Mouse (Mus musculus): Measurements from ENCODE around the gene 1700020L24Rik. TPM values are rescaled to one million over a fixed set of nuclear protein-coding genes. Genes with fewer than 3 reads are reported as not detected.

Gene 1700020L24Rik
- polyA plus RNA-seq, 1 experiment from 2014 or later = 0.68 TPM

- Histone ChIP-seq H3K9me3 (ENCODE audit: control insufficient read depth, low read length) (no peaks in the 10 kb centered on the region), H3K27me3 (ENCODE audit: control insufficient read depth, insufficient read depth, low read length) (no peaks in the 10 kb centered on the region), H3K27ac (replicated peaks) (no peak overlapping the region), H3K4me2 (replicated peaks; ENCODE audit: low read depth) (no peak overlapping the region), H3K36me3 (ENCODE audit: control insufficient read depth, insufficient read depth, low read length) (peaks cover 9% of the 10 kb centered on the region; the same call in 1 of the 2 replicates), H3K9ac (ENCODE audit: low read length) (no peak overlapping the region), H3K4me3 (ENCODE audit: low read depth, low read length) (no peak overlapping the region), H3K4me1 (replicated peaks; ENCODE audit: control insufficient read depth, insufficient read depth) (no peaks in the 10 kb centered on the region)
- 55% methylated on average over 3 of the region's 3 CpGs for WGBS
- DNase-seq (ENCODE audit: low spot score) (no peak), ATAC-seq (ENCODE audit: low FRiP score, low TSS enrichment) (no peak)
- TF ChIP-seq CTCF (IDR thresholded peaks at IDR 0.05; ENCODE audit: low read depth) (no peak), EP300 (optimal IDR thresholded peaks at IDR 0.05) (no peak)
These were observed 31.1 kb upstream of the 1700020L24Rik start for GRCm38 (mm10) chr11:83406391-83406790.

GRCm38 (mm10) chr11:83408242-83408641 is 29.2 kb upstream of the 1700020L24Rik start:
- DNase-seq (ENCODE audit: low spot score) (no peak), ATAC-seq (ENCODE audit: low FRiP score, low TSS enrichment) (no peak)
- 35% methylated on average over 8 of the region's 8 CpGs for WGBS
- peaks cover 9% of the 10 kb centered on the region; the same call in 1 of the 2 replicates for H3K36me3 ChIP-seq (ENCODE audit: control insufficient read depth, insufficient read depth, low read length)
- H3K4me1 ChIP-seq (replicated peaks; ENCODE audit: control insufficient read depth, insufficient read depth) = no peaks in the 10 kb centered on the region
- H3K27ac ChIP-seq (replicated peaks) = no peak overlapping the region
- H3K4me2 ChIP-seq (replicated peaks; ENCODE audit: low read depth) = no peak overlapping the region
- no peaks in the 10 kb centered on the region for H3K27me3 ChIP-seq (ENCODE audit: control insufficient read depth, insufficient read depth, low read length)
- H3K4me3 ChIP-seq (ENCODE audit: low read depth, low read length) = no peak overlapping the region
- H3K9me3 ChIP-seq (ENCODE audit: control insufficient read depth, low read length) = no peaks in the 10 kb centered on the region
- no peak overlapping the region for H3K9ac ChIP-seq (ENCODE audit: low read length)
- TF ChIP-seq EP300 (optimal IDR thresholded peaks at IDR 0.05) (no peak), CTCF (IDR thresholded peaks at IDR 0.05; ENCODE audit: low read depth) (no peak)

DNA sequence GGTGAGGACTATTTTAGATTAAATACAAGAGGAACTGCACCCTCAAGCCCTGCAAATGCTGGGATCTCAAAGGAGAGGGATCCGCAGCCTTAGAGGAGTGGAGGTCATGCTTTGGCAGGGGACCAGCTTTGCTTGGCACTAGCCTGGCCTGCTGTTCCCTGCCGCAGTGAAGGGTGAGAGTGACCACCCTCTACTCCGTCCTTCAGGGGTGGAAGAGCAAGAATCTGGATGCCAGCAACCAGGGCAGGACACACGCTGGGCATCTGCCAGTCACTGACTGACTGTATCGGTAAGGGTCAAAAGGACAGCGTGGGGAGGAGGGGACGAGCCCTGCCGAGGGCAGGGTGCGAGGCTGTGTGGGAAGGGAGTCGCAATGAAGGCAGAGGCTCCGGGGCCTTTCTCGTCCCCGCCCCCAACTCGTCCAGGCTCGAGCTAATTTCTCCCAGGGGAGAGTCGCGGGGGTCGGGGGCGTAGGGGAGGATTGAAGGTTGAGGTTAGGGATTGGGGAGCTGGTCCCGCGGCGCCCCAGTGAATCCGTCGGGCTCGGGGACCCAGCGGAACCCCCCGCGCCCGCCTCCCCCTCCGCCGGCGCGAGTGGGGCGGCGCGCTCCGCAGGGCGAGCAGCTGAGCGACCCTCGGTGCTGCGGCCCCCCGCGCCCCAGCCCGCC is 28.3 kb upstream of the 1700020L24Rik start, which contains the start of gene Rasl10b:
TSS of gene Rasl10b (plus strand) at position 51 of the 668 bp plus-strand sequence.
- H3K4me2 ChIP-seq (replicated peaks; ENCODE audit: low read depth) = peak within 1 kb of the TSS; percentile 86
- H3K27ac ChIP-seq (replicated peaks) = no peak within 1 kb of the TSS
- H3K9me3 ChIP-seq (ENCODE audit: control insufficient read depth, low read length) = no peaks in the 10 kb centered on the region
- H3K4me3 ChIP-seq (ENCODE audit: low read depth, low read length) = peak within 1 kb of the TSS; percentile 54
- no peaks in the 10 kb centered on the region for H3K27me3 ChIP-seq (ENCODE audit: control insufficient read depth, insufficient read depth, low read length)
- under 1% methylated on average over 16 of the region's 44 CpGs for WGBS
- no peaks in the 10 kb centered on the region for H3K4me1 ChIP-seq (replicated peaks; ENCODE audit: control insufficient read depth, insufficient read depth)
- H3K9ac ChIP-seq (ENCODE audit: low read length) = peak within 1 kb of the TSS; percentile 56
- DNase-seq (ENCODE audit: low spot score) (peak; percentile 24), ATAC-seq (ENCODE audit: low FRiP score, low TSS enrichment) (peak; percentile 56)
- no peaks in the 10 kb centered on the region for H3K36me3 ChIP-seq (ENCODE audit: control insufficient read depth, insufficient read depth, low read length)
- TF ChIP-seq EP300 (optimal IDR thresholded peaks at IDR 0.05) (no peak), CTCF (IDR thresholded peaks at IDR 0.05; ENCODE audit: low read depth) (no peak)

DNA sequence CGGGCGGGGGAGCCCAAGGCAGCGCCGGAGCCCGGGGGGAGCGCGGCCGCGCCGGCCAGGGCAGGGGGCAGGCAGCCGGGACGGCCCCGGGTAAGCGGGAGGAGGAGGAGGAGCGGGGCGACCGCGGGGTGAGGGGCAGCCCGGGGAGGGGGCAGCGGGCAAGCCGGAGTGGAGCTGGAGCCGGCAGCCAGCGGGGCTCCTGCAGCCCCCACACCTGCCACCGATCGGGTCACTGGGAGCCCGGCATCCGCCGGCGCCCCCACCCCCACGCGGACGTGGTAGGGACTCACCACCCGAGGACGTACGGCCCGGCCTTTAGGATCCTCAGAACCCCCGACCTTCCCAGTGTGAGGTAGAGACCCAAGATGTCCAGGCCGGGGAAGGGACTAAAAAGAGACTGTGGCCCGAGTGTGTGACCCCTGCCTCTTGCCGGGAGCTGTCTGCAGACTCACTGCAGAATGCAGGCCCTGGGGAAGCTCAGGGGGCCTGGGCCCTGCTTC is 27.6 kb upstream of the 1700020L24Rik start:
- WGBS = 3% methylated on average over 17 of the region's 40 CpGs
- Histone ChIP-seq H3K9ac (ENCODE audit: low read length) (peak overlapping the region; percentile 56), H3K36me3 (ENCODE audit: control insufficient read depth, insufficient read depth, low read length) (no peaks in the 10 kb centered on the region), H3K4me1 (replicated peaks; ENCODE audit: control insufficient read depth, insufficient read depth) (no peaks in the 10 kb centered on the region), H3K4me3 (ENCODE audit: low read depth, low read length) (peak overlapping the region; percentile 54), H3K27me3 (ENCODE audit: control insufficient read depth, insufficient read depth, low read length) (no peaks in the 10 kb centered on the region), H3K9me3 (ENCODE audit: control insufficient read depth, low read length) (no peaks in the 10 kb centered on the region), H3K27ac (replicated peaks) (no peak overlapping the region), H3K4me2 (replicated peaks; ENCODE audit: low read depth) (peak overlapping the region; percentile 86)
- no peak for TF ChIP-seq EP300 (optimal IDR thresholded peaks at IDR 0.05)
- no peak for TF ChIP-seq CTCF (IDR thresholded peaks at IDR 0.05; ENCODE audit: low read depth)
- peak; percentile 30; the same call in 1 of the 2 replicates for ATAC-seq (ENCODE audit: low FRiP score, low TSS enrichment)
- DNase-seq (ENCODE audit: low spot score) = no peak

- DNase-seq (ENCODE audit: low spot score) = no peak
- no peak overlapping the region for H3K4me3 ChIP-seq (ENCODE audit: low read depth, low read length)
- no peak for ATAC-seq (ENCODE audit: low FRiP score, low TSS enrichment)
These were observed 27.0 kb upstream of the 1700020L24Rik start for GRCm38 (mm10) chr11:83410510-83410909.

DNA sequence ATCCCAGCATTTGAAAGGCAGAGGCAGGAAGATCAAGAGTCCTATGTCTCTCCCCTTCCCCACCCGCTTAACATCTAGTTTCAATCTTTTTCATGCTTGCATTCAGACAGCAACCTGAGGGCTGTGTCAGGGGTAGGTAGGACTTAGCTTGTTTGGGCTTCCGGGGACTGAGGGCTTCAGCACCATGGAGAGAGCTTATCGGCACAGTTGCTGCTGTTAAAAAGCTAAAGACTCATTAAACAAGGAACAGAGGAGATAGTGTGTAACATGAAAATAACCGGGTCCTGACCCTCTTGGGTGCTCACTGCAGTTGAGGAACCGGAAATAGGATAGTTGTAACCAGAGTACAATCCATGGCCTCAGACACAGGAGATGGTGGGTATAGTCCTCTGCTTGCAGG is 20.4 kb upstream of the 1700020L24Rik start:
- Histone ChIP-seq H3K27ac (replicated peaks) (no peak overlapping the region), H3K9me3 (ENCODE audit: control insufficient read depth, low read length) (no peaks in the 10 kb centered on the region), H3K9ac (ENCODE audit: low read length) (no peak overlapping the region), H3K4me3 (ENCODE audit: low read depth, low read length) (no peak overlapping the region), H3K27me3 (ENCODE audit: control insufficient read depth, insufficient read depth, low read length) (no peaks in the 10 kb centered on the region), H3K4me2 (replicated peaks; ENCODE audit: low read depth) (no peak overlapping the region), H3K36me3 (ENCODE audit: control insufficient read depth, insufficient read depth, low read length) (no peaks in the 10 kb centered on the region), H3K4me1 (replicated peaks; ENCODE audit: control insufficient read depth, insufficient read depth) (no peaks in the 10 kb centered on the region)
- 4% methylated on average over 5 of the region's 5 CpGs for WGBS
- no peak for ATAC-seq (ENCODE audit: low FRiP score, low TSS enrichment)
- peak; percentile 72 for DNase-seq (ENCODE audit: low spot score)
- TF ChIP-seq EP300 (optimal IDR thresholded peaks at IDR 0.05) (no peak), CTCF (IDR thresholded peaks at IDR 0.05; ENCODE audit: low read depth) (no peak)

More at GRCm38 (mm10) chr11:83410510-83410909, 27.0 kb upstream of the 1700020L24Rik start:
- Histone ChIP-seq H3K9ac (ENCODE audit: low read length) (no peak overlapping the region), H3K4me2 (replicated peaks; ENCODE audit: low read depth) (no peak overlapping the region; the same call in 1 of the 2 replicates), H3K9me3 (ENCODE audit: control insufficient read depth, low read length) (no peaks in the 10 kb centered on the region), H3K27me3 (ENCODE audit: control insufficient read depth, insufficient read depth, low read length) (no peaks in the 10 kb centered on the region), H3K36me3 (ENCODE audit: control insufficient read depth, insufficient read depth, low read length) (no peaks in the 10 kb centered on the region), H3K27ac (replicated peaks) (no peak overlapping the region), H3K4me1 (replicated peaks; ENCODE audit: control insufficient read depth, insufficient read depth) (no peaks in the 10 kb centered on the region)
- no peak for TF ChIP-seq CTCF (IDR thresholded peaks at IDR 0.05; ENCODE audit: low read depth)
- no peak for TF ChIP-seq EP300 (optimal IDR thresholded peaks at IDR 0.05)
- WGBS = 66% methylated on average over 6 of the region's 6 CpGs

All from stomach, postnatal 0 days (tissue).